Mouse (Mus musculus) left cerebral cortex, postnatal 4 days (tissue): ENCODE data around the gene Prex1. TPM values are rescaled to one million over a fixed set of nuclear protein-coding genes. Genes with fewer than 3 reads are reported as not detected.

Experiments
- DNase-seq: peaks from one replicate; pipeline ENCODE4 v3.0.0-alpha.2; 2022
- intact Hi-C: fragments of 180-260 bp; cut with DNase I; formaldehyde crosslinking; loops from one replicate; pipeline ENCODE4 v1.15.1; 2025
- total RNA-seq, 2 experiments: library from RNA; stranded (reverse); gene quantifications; 2 replicates each; pipeline ENCODE4 v1.2.3; 2021

Prex1 gene
- total RNA-seq, 2 experiments from 2014 or later: 56.7 to 56.9 TPM

DNA sequence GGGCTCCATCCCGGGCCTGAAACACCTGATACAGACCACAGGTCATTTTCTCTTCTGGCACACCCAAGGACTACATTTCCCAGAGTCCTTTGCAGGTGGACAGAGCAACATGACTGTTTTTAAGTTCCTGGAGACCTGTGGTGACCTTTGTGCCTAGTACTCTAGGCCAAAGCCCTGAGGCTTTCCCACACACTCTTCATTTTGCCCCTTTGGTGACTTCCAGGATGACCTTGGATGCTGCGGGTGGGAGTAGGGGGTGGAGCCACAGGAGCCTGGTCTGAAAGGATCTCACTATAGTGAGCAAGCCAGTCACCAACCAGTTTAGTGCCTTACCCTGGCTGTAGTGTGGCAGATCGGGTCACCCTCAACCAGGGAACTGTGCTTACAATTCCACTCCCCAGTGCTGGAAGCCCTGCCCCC is 14.6 kb upstream of the Prex1 start:
- intact Hi-C loops: no loop called here

DNA sequence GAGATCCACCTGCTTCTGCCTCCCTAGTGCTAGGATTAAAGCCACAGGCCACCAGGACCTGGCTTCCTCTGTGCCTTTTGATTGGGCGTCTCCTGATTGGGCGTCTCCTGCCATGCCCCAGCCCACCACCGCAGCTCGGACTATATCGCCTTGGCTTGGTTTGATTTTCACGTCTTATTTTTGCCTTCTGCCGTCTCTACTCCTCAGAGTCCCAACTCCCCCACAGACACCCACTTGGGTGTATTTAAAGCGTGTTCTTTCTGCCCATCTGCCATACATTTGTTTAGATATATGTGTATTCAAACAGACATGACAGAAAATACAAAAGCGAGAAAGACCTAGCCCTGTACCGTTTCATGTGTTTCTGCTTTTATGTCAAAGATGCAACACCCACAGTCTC is 14.2 kb upstream of the Prex1 start:
- no peak for DNase-seq
- intact Hi-C loops: no loop called here

More for the DNA sequence above, 14.6 kb upstream of the Prex1 start:
- DNase-seq: no peak

DNA sequence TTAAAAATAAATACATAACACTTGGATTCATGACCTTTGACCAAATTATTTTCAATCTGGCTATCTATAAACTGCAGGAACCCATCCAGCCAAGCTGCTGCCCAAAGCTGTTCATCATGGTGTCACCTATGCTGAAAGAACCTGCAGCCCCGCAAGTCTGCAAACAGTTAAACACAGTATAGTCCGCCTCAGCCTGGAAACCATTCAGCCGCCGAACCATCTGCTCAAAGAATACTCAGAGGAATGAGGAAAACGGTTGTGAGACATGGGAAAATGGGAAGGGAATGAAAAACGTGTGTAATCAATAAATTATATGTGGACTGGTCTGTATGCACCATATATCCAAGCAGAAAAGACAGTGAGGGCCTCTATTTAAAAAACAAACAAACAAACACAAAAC is 13.3 kb upstream of the Prex1 start:
- intact Hi-C loops: no loop called here

DNA sequence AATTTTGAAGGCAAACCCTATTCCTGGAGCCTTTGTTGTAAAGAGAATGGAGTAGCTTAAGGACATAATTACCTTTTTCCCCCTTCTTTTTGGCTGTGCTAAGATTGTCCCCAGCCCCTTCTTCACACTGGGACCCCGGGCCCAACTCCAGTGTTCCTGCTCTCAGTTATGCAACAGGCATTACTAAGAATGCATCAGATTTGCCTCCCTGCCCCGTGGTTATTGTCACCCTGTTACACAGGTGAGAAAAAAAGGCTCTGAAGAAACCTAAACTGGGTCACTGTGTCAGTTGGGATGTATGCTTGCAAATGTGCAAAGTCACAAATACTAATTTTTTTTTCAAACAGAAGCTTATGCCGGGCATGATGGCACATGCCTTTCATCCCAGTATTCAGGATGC is 6.8 kb upstream of the Prex1 start:
- DNase-seq: no peak
- intact Hi-C loops: no loop called here

More for the DNA sequence above, 13.3 kb upstream of the Prex1 start:
- no peak for DNase-seq

DNA sequence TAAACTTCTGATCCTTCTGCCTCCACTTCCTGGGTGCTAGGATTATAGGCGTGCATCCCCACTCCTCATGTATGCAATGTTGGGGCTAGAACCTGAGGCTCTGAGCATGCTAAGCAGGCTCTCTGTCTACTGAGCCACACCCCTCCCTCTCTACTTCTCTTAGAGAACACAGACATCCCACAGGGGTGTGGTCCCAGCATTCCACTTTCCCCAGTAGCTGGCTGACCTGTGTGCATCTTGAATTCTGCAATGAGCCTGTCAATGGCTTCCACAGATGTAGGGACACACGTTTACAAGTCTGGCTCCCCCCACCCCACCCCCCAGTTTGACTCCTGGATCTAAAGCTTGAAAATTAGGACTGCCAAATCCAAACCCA is 6.3 kb upstream of the Prex1 start:
- no peak for DNase-seq
- intact Hi-C loops: no loop called here

DNA sequence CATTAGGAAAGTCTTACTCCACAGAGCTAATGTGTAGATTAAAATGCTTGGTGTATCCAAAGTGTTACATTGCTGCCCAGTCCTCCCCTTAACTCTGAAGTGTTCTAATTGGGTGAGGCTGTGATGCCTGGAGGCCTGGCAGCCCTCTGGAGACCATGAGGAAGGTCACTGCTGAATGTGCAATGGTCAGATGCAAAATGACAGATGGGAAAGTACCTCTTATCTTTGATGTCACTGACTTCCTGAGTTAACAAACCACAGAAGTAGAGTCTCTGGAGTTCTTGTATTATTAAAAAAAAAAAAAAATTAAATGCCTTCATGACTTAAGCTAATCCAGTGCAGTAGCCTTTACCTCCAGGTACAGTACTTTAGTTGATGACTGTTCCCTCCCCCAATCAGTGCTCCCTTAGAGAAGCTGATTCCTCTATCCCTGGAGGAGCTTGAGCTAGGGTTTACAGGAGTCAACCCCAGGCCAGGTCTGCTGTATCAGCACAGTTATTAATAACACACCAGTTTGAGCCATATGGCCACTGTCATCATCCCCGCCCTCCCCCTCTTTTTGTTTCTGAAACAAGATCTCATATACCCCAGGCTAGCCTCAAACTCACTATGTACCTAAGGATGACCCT is 5.8 kb upstream of the Prex1 start:
- DNase-seq: no peak
- intact Hi-C loops: no loop called here

DNA sequence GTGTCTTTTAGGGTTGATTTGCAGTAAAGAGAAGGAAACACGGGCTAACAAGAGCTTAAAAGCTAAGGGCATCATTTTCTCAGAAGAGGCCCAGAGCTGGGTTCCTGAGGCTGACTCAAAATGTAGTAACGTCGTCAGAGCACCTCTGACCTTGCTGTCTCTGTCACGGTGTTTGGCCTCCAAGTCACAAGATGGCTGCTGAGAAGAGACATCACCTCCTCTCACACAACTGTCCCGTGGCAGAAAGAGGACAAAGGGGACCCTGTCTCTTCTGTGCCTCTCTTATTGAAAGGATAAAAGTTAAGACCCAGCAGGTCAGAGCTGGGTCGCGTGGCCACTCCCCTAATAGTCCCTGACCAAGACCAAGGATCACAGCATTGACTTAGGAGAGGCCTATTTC is 2.4 kb upstream of the Prex1 start:
- intact Hi-C loops: no loop called here
- DNase-seq: no peak

DNA sequence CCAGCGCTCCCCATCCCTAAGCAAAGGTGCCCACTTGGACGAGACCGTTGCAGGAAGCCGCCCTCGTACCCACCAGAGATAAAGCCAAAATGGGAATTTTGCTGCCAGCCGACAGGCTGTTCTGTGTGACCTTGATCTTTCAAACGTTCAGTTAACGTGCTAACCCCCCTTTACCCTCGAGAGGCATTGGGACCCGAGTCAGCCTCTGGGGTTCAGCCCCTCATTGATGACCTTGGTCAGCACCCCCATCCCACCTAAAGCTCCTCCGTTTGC is 731 bp upstream of the Prex1 start:
- no peak for DNase-seq
- intact Hi-C loops: loop anchor here (5.0 kb wide), 1 partner anchor 122 kb away; no protein-coding TSS in a partner anchor

DNA sequence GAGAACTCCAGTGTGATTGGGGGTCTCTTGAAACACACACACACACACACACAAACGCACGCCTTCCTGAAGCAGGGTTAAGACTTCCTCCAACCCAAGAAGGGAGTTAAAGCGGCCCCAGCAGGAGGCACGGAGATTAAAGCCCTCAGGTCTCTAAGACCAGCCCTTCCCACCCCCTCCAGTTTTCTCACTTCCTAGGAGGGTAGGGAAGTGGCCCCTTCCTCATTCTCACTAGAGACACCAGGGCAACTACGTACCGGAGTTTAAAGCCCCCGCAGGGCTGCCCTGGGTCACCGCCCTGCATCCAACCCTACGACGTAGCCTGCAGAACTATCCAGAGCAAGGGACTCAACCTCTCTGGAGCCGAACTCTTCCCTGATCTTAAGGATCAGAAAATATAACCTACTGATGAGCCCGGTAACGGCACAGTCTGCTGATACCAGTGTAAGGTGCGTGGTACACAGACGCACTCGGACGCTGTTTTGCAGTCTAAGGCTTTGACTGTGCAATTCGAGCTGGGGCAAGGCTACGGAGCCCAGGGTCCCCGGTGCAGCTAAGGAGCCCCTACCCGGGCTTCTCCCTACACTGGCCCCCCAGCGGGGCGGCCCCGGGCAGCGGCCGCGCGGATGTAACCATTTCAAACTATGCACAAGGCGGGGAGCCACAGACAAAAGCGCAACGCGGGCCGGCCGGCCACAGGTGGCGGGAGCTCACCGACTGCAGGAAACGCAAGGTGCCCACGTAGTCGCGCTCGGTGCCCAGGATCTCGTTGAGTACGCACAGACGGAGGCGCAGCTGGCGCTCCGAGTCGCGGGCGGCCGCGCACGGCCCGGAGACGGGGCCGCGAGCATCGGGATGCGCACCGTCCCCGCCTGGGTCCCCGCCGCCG is 587 bp downstream of the Prex1 start:
- intact Hi-C loops: loop anchor here (5.0 kb wide), 1 partner anchor 121 kb away; no protein-coding TSS in a partner anchor
- DNase-seq: peak; percentile 59

DNA sequence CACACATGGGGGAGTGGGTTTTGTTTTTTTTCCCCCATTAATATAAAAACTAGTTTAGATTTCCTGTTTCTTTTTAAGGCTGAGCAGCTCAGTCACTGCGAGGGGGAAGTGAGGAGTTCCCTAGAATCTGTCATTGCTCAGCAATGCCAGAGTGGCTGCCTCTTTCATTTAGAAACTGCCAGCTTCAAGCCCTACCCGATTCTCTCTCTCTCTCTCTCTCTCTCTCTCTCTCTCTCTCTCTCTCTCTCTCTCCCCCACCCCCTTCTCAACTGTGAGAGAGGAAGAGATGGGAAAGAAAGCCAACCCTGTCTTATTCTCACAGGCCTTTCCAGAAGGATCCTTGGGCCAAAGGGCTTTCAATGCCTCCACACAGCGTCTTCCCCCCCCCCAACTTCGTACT is 1.3 kb downstream of the Prex1 start:
- no peak for DNase-seq
- intact Hi-C loops: loop anchor here (5.0 kb wide), 1 partner anchor 120 kb away; no protein-coding TSS in a partner anchor

DNA sequence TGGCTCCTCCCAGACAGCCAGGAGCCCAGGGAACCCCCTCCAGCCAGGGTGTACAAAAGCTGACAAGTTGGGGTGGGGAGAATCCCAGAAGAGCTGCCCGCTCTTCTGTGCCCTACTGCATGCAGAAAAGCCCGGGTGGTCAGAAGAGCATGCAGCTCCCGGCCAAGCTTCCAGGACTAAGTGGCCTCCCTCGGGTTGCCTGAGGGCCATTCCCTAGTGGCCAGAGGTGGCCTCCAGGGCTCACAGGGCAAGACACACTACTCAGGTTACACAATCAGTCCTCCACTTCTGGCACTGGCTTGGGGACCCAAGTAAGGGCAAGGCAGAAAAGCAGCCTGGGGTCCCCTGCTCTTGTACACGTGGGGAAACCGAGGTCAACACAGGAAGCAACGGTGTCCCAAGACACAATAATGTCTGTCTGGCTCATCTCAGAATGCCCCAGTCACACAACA is 1.9 kb downstream of the Prex1 start:
- DNase-seq: peak; percentile 27
- intact Hi-C loops: loop anchor here (5.0 kb wide), 1 partner anchor 119 kb away; no protein-coding TSS in a partner anchor

DNA sequence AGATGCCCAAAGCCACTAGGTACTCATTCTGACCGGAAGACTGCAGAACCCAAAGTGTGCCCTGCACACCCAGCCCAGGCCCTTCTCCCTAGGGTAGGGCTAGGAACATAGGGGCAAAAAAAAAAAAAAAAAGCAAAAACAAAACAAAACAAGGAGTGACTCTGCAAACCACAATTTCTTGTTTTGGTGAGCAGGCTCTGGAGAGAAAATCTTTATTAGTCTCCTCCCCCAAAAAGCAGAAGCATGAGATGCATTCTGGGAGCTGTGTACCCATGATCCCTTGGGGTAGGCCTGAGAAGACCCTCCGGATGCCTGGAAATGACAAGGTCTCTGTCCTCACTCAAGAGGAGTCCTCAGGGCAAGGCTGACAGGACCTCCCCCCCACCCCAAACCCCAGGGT is 3.7 kb downstream of the Prex1 start:
- DNase-seq: no peak
- intact Hi-C loops: loop anchor here (5.0 kb wide), 1 partner anchor 118 kb away; no protein-coding TSS in a partner anchor

DNA sequence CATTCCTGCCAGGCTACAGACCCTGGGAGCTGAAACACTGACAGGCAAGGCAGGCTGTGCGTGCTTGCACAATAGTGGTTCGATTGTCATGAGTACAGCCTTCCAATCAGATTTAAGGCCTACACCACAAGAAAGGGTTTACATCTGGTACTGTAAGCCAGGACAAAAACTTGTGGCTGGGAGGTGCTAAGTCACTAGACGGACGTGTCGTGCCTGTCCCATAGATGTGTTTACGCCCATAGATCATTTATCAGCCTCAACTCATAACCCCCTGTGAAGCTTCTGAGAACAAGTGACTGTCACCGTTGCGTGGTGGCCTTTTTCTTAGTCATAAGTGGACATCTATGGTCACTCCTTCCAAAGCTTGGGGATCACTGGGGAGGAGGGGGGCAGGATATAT is 5.3 kb downstream of the Prex1 start:
- intact Hi-C loops: no loop called here
- no peak for DNase-seq

DNA sequence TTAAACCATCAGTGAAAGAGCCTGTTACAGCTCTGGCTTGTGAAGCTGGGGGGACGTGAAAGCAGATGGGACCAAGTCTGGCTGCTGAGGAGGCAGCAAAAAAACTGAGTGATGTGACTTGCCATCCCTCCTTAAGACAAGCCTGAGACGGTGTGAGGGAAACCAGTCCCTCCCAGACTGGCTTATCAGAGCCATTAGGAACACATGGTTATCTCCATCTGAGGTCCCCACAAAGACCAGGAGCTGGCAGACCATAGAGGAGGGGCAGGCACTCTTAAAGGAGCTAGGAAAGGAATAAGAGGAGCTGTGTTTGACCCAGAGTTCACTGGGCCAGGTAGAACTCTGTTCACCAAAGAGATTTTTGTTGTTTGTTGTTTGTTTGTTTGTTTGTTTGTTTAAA is 7.1 kb downstream of the Prex1 start:
- intact Hi-C loops: no loop called here
- DNase-seq: no peak

DNA sequence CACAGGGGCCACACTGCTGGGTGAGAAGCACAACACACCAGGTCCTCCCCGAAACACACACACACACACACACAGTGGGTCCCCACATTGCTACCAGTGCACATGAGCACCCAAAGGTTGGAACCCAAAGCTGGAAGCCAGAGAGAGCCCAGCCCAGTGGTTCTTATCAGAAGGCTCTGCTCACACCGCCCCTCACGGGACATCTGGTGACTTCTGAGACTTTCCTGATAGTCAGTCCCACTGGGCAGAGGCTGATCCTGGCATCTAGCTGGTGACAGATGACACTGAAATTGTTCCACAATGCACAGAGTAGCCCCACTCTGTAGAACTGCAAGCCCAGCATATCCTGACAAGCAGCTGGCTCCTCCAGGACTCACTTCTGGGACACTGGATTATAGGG is 10.1 kb downstream of the Prex1 start:
- intact Hi-C loops: no loop called here
- DNase-seq: no peak

DNA sequence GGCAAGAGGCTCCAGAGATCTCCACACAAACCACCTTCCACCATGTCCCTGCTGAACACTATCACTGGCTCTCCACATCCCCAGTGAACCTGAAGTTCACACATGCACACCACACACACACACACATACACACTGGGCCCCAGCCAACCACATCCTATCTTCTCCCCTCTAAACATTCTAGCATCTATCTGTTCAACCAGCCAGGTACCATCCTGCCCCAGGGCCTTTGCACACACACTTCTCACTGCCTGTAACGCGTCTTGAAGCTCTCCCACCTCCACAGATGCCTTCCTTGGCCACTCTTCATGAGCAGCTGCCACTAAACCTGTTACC is 11.6 kb downstream of the Prex1 start:
- intact Hi-C loops: no loop called here

DNA sequence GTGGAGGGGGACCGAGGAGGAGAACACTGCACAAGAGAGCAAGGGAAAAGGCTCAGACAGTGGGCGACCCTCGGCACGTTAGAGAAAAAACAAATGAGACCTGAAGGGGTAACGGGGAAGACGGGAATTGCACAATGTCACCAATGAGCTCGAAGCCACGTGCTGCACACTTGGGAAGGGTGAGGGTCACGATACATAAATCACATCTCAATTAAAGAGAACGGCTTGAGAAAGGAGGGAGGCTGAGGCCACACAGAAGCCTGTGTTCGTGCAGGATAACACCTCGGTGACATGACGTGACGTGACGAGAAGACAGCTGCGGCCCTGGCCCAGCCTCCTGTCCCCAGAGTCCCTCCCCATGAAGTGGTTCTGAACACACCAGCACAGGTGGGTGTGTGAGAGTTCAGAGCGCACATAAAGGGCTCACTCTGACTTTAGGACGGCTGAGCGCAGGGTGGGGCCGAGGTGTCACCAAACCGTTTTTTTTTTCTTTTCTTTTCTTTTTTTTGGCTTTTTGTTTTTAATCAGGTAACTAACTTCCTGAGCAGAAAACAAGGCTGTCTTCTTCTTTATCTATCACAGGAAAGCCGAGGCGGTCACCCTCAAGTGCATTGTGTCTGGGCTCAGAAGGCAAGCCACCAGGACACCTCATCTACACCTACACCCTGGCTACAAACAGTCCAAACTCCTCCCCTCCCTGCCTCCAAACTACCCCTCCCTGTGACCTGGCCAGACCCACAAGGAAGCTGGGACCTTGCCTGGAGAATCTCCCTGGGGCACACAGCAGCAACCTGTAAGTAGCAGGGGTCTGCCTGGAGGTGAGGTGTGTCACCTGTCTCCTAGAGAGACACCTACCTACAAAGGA is 12.2 kb downstream of the Prex1 start:
- no peak for DNase-seq
- intact Hi-C loops: no loop called here

More for the DNA sequence above, 11.6 kb downstream of the Prex1 start:
- DNase-seq: no peak

DNA sequence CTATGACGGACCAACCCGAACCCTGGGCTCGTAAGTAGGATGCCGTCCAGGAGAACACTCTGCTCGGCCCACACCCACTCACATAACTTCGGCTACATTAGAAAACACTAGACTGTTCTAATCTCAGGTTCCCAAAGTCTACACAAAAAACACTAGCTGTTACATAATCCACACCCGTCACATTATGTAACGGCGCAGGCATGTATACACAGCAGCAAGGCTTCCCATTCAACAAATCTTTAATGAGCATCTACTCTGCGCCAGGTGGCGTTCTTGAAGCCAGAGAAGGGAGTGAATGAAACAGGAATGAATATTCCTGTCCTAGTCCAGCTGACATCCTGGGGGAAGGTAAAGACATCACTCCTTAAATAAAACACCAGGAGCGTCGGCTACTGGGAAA is 12.9 kb downstream of the Prex1 start:
- intact Hi-C loops: no loop called here
- DNase-seq: no peak

DNA sequence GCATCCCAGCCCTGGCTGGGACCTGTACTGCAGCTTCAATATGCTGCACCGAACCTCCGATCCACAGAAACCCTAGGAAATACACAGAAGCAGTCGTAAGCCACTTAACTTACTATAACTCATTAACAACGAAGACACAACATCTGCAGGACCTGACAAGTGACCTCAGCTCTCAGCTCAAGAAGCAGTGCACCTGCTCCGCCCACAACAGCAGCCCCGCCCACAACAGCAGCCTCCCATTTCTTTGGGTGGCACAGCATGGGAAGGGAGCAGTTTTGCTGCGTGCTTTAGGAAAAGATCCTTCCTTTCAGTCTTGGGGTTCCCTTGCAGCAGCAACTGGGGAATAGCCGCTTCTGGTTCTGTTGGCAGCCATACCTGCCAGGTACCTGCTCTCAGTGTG is 13.5 kb downstream of the Prex1 start:
- intact Hi-C loops: no loop called here
- no peak for DNase-seq

DNA sequence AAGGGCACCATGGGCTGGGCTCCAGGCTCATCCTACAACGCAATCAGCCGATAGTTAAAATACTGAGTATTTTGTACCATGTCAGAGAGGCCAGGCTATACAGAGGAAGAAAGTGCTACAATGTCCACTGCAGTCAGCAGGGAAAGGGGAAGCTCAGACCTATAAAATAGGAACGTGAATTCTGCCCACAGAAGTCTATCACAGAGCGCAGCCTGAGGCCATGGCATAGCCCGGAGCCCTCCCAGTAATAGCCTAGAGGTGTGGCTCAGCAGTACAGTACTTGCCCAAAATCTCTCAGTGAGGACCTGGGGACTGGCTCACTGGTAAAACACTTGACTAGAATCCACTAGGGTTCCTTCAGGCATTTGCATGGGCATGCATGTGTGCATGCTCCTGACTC is 14.1 kb downstream of the Prex1 start:
- no peak for DNase-seq
- intact Hi-C loops: no loop called here

DNA sequence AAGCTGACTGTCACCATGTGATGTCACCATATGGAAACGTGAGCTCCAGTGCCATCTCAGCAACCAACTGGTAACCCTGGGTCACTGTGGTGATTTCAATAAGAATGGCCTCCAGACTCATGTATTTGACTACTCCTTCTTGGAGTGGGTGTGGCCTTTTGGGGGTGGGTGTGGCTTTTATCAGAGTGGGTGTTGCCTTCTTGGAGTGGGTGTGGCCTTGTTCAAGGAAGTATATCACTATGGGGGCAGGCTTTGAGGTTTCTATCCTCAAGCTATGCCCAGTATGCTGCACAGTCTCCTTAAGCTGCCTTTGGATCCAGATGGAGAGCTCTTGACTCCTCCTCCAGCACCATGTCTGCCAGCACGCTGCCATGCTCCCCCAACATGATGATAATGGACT is 19.0 kb downstream of the Prex1 start:
- DNase-seq: no peak
- intact Hi-C loops: no loop called here
